Mouse (Mus musculus) embryonic facial prominence, embryonic 14.5 days (tissue): ENCODE data around the gene Edem3. TPM values are rescaled to one million over a fixed set of nuclear protein-coding genes. Genes with fewer than 3 reads are reported as not detected.

ENCODE experiments used
- ATAC-seq: fragments of 200-750 bp; cut with Nextera tagmentation; 2 replicates; pipeline ENCODE4 v1.8.0; 2017; ENCODE audit warnings: low read depth, moderate number of reproducible peaks, moderate TSS enrichment
- DNase-seq: peaks from one replicate; pipeline ENCODE4 v3.0.0-alpha.2; 2015; ENCODE audit warnings: low spot score
- H3K27ac ChIP-seq: fragments of 300-500 bp; sonication (generic); replicated peaks from 2 replicates; pipeline ENCODE4 v1.5.1; 2014; ENCODE audit warnings: low read depth, mild to moderate bottlenecking, low read length, moderate library complexity
- H3K27me3 ChIP-seq: fragments of 300-500 bp; sonication (generic); replicated peaks from 2 replicates; pipeline ENCODE4 v1.6.1; 2014; ENCODE audit warnings: low read length; ENCODE audit not compliant: control insufficient read depth, insufficient read depth
- H3K36me3 ChIP-seq: fragments of 300-500 bp; sonication (generic); 2 replicates; pipeline ENCODE4 v1.6.1; 2014; ENCODE audit warnings: low read length, mixed read lengths; ENCODE audit not compliant: control insufficient read depth, insufficient read depth
- H3K4me1 ChIP-seq: fragments of 300-500 bp; sonication (generic); 2 replicates; pipeline ENCODE4 v1.6.1; 2014; ENCODE audit warnings: antibody characterized with exemption, low read length; ENCODE audit not compliant: control insufficient read depth, insufficient read depth
- H3K4me2 ChIP-seq: fragments of 300-500 bp; sonication (generic); 2 replicates; pipeline ENCODE4 v1.6.1; 2014; ENCODE audit warnings: low read depth, mild to moderate bottlenecking, low read length, moderate library complexity, mixed read lengths
- H3K4me3 ChIP-seq: fragments of 300-500 bp; sonication (generic); 2 replicates; pipeline ENCODE4 v1.5.1; 2014; ENCODE audit warnings: low read depth, mild to moderate bottlenecking, low read length
- H3K9ac ChIP-seq: fragments of 300-500 bp; sonication (generic); 2 replicates; pipeline ENCODE4 v1.6.1; 2014; ENCODE audit warnings: low read depth, mild to moderate bottlenecking, low read length, moderate library complexity, mixed read lengths
- H3K9me3 ChIP-seq: fragments of 300-500 bp; sonication (generic); 2 replicates; pipeline ENCODE4 v1.6.1; 2016; ENCODE audit warnings: low read length; ENCODE audit not compliant: control insufficient read depth
- WGBS: fragments of 180-500 bp; shearing (Covaris S2); extraction: QIAGEN DNeasy Blood & Tissue Kit; methylation state at CpG from one replicate; pipeline ENCODE4 v1.1.7; 2014; 5-methylcytosine and 5-hydroxymethylcytosine counted together
- polyA plus RNA-seq: library from polyadenylated mRNA; unstranded; fragments of >200 nt; fragmentation: Nextera tagmentation; extraction: Ambion mirVana; gene quantifications from 2 replicates; pipeline ENCODE4 v1.2.1, GENCODE M21; 2014

Edem3 gene
- polyA plus RNA-seq, 1 experiment from 2014 or later, result 31.7 TPM

- 62% methylated on average over 7 of the region's 7 CpGs for WGBS
- DNase-seq (no peak), ATAC-seq (no peak)
- no peaks in the 10 kb centered on the region for H3K4me1 ChIP-seq
- no peak overlapping the region for H3K4me2 ChIP-seq
- H3K27me3 ChIP-seq, result no peaks in the 10 kb centered on the region
- no peak overlapping the region for H3K27ac ChIP-seq
- no peak overlapping the region for H3K4me3 ChIP-seq
- H3K9me3 ChIP-seq, result no peaks in the 10 kb centered on the region
- H3K36me3 ChIP-seq, result peaks cover 52% of the 10 kb centered on the region
- no peak overlapping the region for H3K9ac ChIP-seq
These were observed 55.7 kb downstream of the Edem3 start for GRCm38 (mm10) chr1:151810628-151811421.

DNA sequence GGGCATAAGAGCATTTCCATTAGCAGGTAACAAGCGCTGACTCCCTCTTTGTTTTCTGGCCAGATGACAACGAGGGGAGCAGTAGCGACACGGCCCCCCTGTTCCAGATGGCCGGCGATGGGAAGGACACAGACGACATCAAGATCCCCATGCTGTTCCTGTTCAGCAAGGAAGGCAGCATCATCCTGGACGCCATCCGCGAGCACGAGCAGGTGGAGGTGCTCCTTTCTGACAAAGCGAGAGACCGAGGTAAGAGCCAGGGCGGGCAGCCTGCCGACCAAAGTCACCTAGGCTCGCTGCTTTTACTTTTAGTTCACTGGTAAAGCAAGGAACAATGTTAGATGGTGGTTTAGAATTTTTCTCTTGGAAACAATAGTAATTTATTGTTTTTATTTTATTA, 56.3 kb downstream of the Edem3 start:
- no peaks in the 10 kb centered on the region for H3K9me3 ChIP-seq
- WGBS, result 89% methylated on average over 16 of the region's 16 CpGs
- H3K36me3 ChIP-seq, result peaks cover 56% of the 10 kb centered on the region
- DNase-seq, result no peak
- no peaks in the 10 kb centered on the region for H3K27me3 ChIP-seq
- H3K4me2 ChIP-seq, result no peak overlapping the region
- no peak overlapping the region for H3K27ac ChIP-seq
- no peak for ATAC-seq
- no peak overlapping the region for H3K9ac ChIP-seq
- no peak overlapping the region for H3K4me3 ChIP-seq
- H3K4me1 ChIP-seq, result no peaks in the 10 kb centered on the region

GRCm38 (mm10) chr1:151812004-151812712, 57.0 kb downstream of the Edem3 start:
- ATAC-seq (no peak), DNase-seq (no peak)
- WGBS, result 87% methylated on average over 13 of the region's 13 CpGs

DNA sequence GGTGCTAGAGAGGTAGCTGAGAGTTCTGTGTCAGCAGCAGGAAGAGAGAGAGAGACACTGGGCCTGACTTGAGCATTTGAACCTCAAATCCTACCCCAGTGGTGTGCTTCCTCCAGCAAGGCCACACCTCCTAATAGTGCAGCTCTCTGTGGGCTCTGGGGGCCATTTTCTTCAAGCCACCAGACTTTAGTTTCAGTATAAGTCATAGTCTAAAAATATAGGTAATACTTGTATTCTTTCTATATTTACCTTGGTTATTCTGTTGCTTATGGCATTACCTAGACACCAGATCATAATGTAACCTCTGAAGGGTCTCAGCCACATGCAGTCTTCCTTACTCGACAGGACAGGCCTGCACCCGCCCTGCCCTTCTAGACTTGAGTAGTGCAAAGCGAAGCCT, 60.9 kb downstream of the Edem3 start:
- Histone ChIP-seq H3K9me3 (no peaks in the 10 kb centered on the region), H3K36me3 (peaks cover 58% of the 10 kb centered on the region), H3K27me3 (no peaks in the 10 kb centered on the region), H3K4me3 (no peak overlapping the region), H3K4me1 (no peaks in the 10 kb centered on the region), H3K27ac (no peak overlapping the region), H3K4me2 (no peak overlapping the region), H3K9ac (no peak overlapping the region)
- DNase-seq (no peak), ATAC-seq (no peak)
- 93% methylated on average over 3 of the region's 3 CpGs for WGBS

More at GRCm38 (mm10) chr1:151812004-151812712, 57.0 kb downstream of the Edem3 start:
- H3K9me3 ChIP-seq, result no peaks in the 10 kb centered on the region
- H3K27ac ChIP-seq, result no peak overlapping the region
- H3K4me3 ChIP-seq, result no peak overlapping the region
- peaks cover 59% of the 10 kb centered on the region for H3K36me3 ChIP-seq
- no peaks in the 10 kb centered on the region for H3K4me1 ChIP-seq
- no peak overlapping the region for H3K4me2 ChIP-seq
- H3K27me3 ChIP-seq, result no peaks in the 10 kb centered on the region
- H3K9ac ChIP-seq, result no peak overlapping the region

- Histone ChIP-seq H3K27ac (no peak overlapping the region), H3K4me3 (no peak overlapping the region), H3K9me3 (no peaks in the 10 kb centered on the region), H3K4me2 (no peak overlapping the region), H3K9ac (no peak overlapping the region), H3K4me1 (no peaks in the 10 kb centered on the region), H3K36me3 (peaks cover 36% of the 10 kb centered on the region), H3K27me3 (no peaks in the 10 kb centered on the region)
- no peak for DNase-seq
- 89% methylated on average over 7 of the region's 7 CpGs for WGBS
- no peak for ATAC-seq
These were observed 64.0 kb downstream of the Edem3 start for GRCm38 (mm10) chr1:151819190-151819589.

DNA sequence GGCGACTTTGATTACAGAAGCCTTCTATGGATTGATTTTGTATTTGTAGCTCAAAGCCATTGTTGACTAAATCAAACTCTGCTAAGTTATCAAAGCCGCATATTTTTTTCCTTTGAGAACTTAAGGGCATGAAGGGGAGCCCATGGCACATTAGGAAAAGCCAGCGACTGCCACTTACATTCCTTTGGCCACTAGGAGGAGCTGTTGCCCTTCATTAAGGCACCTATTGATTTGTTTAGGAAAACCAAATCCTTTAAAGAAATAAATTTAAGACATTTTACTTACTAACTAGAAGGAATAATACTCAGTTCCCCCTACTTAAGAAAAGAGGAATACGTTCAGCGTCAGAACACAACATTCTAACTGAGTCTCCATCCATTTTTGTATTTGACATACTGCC, 65.3 kb downstream of the Edem3 start:
- Histone ChIP-seq H3K9me3 (no peaks in the 10 kb centered on the region), H3K4me1 (no peaks in the 10 kb centered on the region), H3K4me2 (no peak overlapping the region), H3K36me3 (peaks cover 36% of the 10 kb centered on the region), H3K9ac (no peak overlapping the region), H3K4me3 (no peak overlapping the region), H3K27ac (no peak overlapping the region), H3K27me3 (no peaks in the 10 kb centered on the region)
- peak; percentile 88 for DNase-seq
- WGBS, result 22% methylated on average over 5 of the region's 5 CpGs
- ATAC-seq, result no peak

- DNase-seq (peak; percentile 73), ATAC-seq (peak; percentile 48; the same call in 1 of the 2 replicates)
- no peaks in the 10 kb centered on the region for H3K27me3 ChIP-seq
- H3K27ac ChIP-seq, result no peak overlapping the region
- H3K4me1 ChIP-seq, result no peaks in the 10 kb centered on the region
- no peak overlapping the region for H3K4me3 ChIP-seq
- H3K9me3 ChIP-seq, result no peaks in the 10 kb centered on the region
- no peak overlapping the region for H3K4me2 ChIP-seq
- no peak overlapping the region for H3K9ac ChIP-seq
- 63% methylated on average over 7 of the region's 7 CpGs for WGBS
- 0 out of 2 replicates have a peak, but pooled peaks cover 3% of the 10 kb centered on the region for H3K36me3 ChIP-seq
These were observed 69.9 kb downstream of the Edem3 start for GRCm38 (mm10) chr1:151825065-151825464.

- ATAC-seq (no peak), DNase-seq (no peak)
- H3K27me3 ChIP-seq, result no peaks in the 10 kb centered on the region
These were observed 76.6 kb downstream of the Edem3 start for GRCm38 (mm10) chr1:151831791-151832190.

More at GRCm38 (mm10) chr1:151831791-151832190, 76.6 kb downstream of the Edem3 start:
- no peak overlapping the region for H3K27ac ChIP-seq
- no peak overlapping the region for H3K4me2 ChIP-seq
- H3K9me3 ChIP-seq, result peaks cover 16% of the 10 kb centered on the region
- no peak overlapping the region for H3K9ac ChIP-seq
- H3K4me3 ChIP-seq, result no peak overlapping the region
- WGBS, result 72% methylated on average over 3 of the region's 3 CpGs
- no peaks in the 10 kb centered on the region for H3K36me3 ChIP-seq
- H3K4me1 ChIP-seq, result no peaks in the 10 kb centered on the region
